Mouse (Mus musculus) small intestine, adult 2 months (tissue): ENCODE measurements at regions not wholly inside any gene's neighbourhood (a gene's known extent, or its start where the extent isn't known, plus 50 kb on each side); places are given as distances from the start of the nearest gene placed in this dataset.

Experiments used
- CTCF ChIP-seq: fragments of 200-500 bp; IDR thresholded peaks from 2 replicates; pipeline ENCODE4 v1.5.1; 2012; ENCODE audit warnings: low read depth, mild to moderate bottlenecking, control low read depth, inconsistent platforms, low read length, moderate library complexity, mixed read lengths; ENCODE audit not compliant: insufficient replicate concordance, insufficient read length; ENCODE audit errors: extremely low read depth
- POLR2A ChIP-seq: fragments of 200-500 bp; IDR thresholded peaks from 2 replicates; pipeline ENCODE4 v1.6.1; 2012; ENCODE audit warnings: low read depth, mild to moderate bottlenecking, control low read depth, inconsistent platforms, low read length, moderate library complexity

- TF ChIP-seq CTCF (no peak), POLR2A (no peak)
These were observed 372.1 kb downstream of the Synb start for GRCm38 (mm10) chr14:68922035-68922434.
